Mouse (Mus musculus): Measurements from ENCODE around the gene Luzp4.
"Not testable (repeated sequence)": the region's sequence is repeated elsewhere in the genome, so short reads cannot be mapped to it uniquely, and the experiment has no call there.

Luzp4 gene

GRCm38 (mm10) chrX:148857340-148857739 lies at the start of gene Luzp4:
Gene Luzp4, plus strand, starts transcription at chrX:148857640.
- DNase-seq (ENCODE audit: low read depth, low spot score), result not testable (repeated sequence)

- DNase-seq (ENCODE audit: low read depth, low spot score), result not testable (repeated sequence)
These were observed 15.6 kb upstream of the Luzp4 start for GRCm38 (mm10) chrX:148841801-148842200.

All from retina, postnatal 7 days (tissue).